Mouse (Mus musculus) brown adipose tissue, adult 24 weeks (tissue): ENCODE measurements around the gene Cracr2a. TPM values are rescaled to one million over a fixed set of nuclear protein-coding genes. Genes with fewer than 3 reads are reported as not detected.

Experiments
- polyA plus RNA-seq: library from polyadenylated mRNA; stranded (reverse); fragments of >200 nt; gene quantifications from 2 replicates; pipeline ENCODE4 v1.2.4, GENCODE M21; 2012; ENCODE audit not compliant: missing spikeins, insufficient read depth, insufficient read length

Cracr2a gene
- polyA plus RNA-seq, 1 experiment, result 0.16 TPM

Other genes starting within 250 kb of the Cracr2a start
- gene Parp11, start 114.5 kb upstream of the Cracr2a start, polyA plus RNA-seq, result 3.4 and 8.6 TPM in 2 replicates
- not detected in 2 replicates for gene Prmt8, start 208.1 kb downstream of the Cracr2a start, polyA plus RNA-seq